ENCODE assay signal across 27 mouse cellular contexts in the genomic region with DNA sequence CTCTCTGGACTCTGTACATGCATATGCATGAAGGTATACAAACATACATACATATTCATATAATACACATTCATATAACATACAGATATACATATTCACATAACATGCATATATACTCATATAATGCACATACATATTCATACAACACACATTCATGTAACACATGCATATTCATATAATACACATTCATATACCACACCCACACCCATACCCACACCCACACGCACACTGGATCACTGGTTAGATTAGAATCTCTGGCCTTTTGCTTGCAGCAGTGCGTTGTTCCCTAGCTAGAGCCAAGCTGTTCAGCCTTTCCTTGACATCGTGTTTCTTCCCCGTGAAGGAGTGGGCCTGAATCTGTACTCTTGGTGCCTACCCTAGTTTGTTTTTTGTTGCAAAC. TPM values are rescaled to one million over a fixed set of nuclear protein-coding genes. Genes with fewer than 3 reads are reported as not detected.
"Had no signal": no experiment of that assay in that cellular context is flagged by ENCODE, and none has a peak within 500 bp of the region (broad histone marks: within the 10 kb centered on the region; RNA-seq: fewer than 3 reads in every experiment).

No protein-coding gene starts in this region.

- H3K4me1 ChIP-seq: stomach, embryonic 15.5 days had no signal

- H3K27me3 ChIP-seq: liver, embryonic 13.5 days; stomach, embryonic 15.5 days had no signal

- H3K4me2 ChIP-seq: liver, embryonic 13.5 days; stomach, embryonic 15.5 days had no signal

- H3K4me3 ChIP-seq: left cerebral cortex, adult 2 months; liver, embryonic 13.5 days; stomach, embryonic 15.5 days had no signal

- H3K36me3 ChIP-seq: liver, embryonic 13.5 days; stomach, embryonic 15.5 days had no signal

- DNase-seq: kidney, adult 11 months; kidney, adult 9 months; kidney, postnatal 14 days; kidney, postnatal 4 days; layer of hippocampus, adult 9-11 months; layer of hippocampus, postnatal 36 days; liver, embryonic 13.5 days; lung, adult 2 months; lung, postnatal 14 days; lung, postnatal 4 days; midbrain, embryonic 14.5 days; right cerebral cortex, adult 18-20 months; right cerebral cortex, postnatal 14 days; right cerebral cortex, postnatal 4 days; spleen, adult 18-20 months; thymus, adult 18-20 months; thymus, postnatal 36 days had no signal

- H3K27ac ChIP-seq: liver, embryonic 13.5 days; stomach, embryonic 15.5 days had no signal

- H3K9ac ChIP-seq: liver, embryonic 13.5 days; stomach, embryonic 15.5 days had no signal

- H3K9me3 ChIP-seq: liver, embryonic 13.5 days; stomach, embryonic 15.5 days had no signal

RNA-seq across cellular contexts. Expression of gene Mybphl, which starts 60.0 kb away (rescaled TPM):
- total RNA-seq: left cerebral cortex, postnatal 10 days; liver, adult 2 months; megakaryocyte progenitor cell, adult 5-6 weeks; midbrain, postnatal 0 days had no signal
- polyA plus RNA-seq: kidney, embryonic 16.5 days; limb, embryonic 11.5 days; limb, embryonic 14.5 days; liver, adult 2 months; midbrain, embryonic 14.5 days; midbrain, postnatal 0 days; stomach, embryonic 15.5 days; urinary bladder, adult 2 months had no signal
